Mouse (Mus musculus): ENCODE measurements around the gene Itgb3bp.

Gene Itgb3bp

GRCm38 (mm10) chr4:99931807-99932206 is 2.2 kb upstream of the Itgb3bp start:
- DNase-seq, result no peak

GRCm38 (mm10) chr4:99931240-99931580 is 1.6 kb upstream of the Itgb3bp start:
- DNase-seq, result no peak

GRCm38 (mm10) chr4:99930518-99931239 is 1.1 kb upstream of the Itgb3bp start:
- peak; percentile 18 for DNase-seq

GRCm38 (mm10) chr4:99929149-99929612 is 432 bp downstream of the Itgb3bp start, which contains the start of gene Pgm1:
TSS of gene Pgm1 (plus strand) at chr4:99929414.
- DNase-seq, result peak; percentile 84

- DNase-seq, result no peak
Observed at GRCm38 (mm10) chr4:99928521-99928920, 1.1 kb downstream of the Itgb3bp start.

GRCm38 (mm10) chr4:99926380-99926779 is 3.2 kb downstream of the Itgb3bp start:
- no peak for DNase-seq

GRCm38 (mm10) chr4:99913894-99914451 is 15.6 kb downstream of the Itgb3bp start:
- no peak for DNase-seq

- no peak for DNase-seq
Observed at GRCm38 (mm10) chr4:99882405-99882804, 47.2 kb downstream of the Itgb3bp start.

GRCm38 (mm10) chr4:99881882-99882281 is 47.7 kb downstream of the Itgb3bp start:
- peak; percentile 26 for DNase-seq

GRCm38 (mm10) chr4:99829094-99830073 is 100.2 kb downstream of the Itgb3bp start, which contains the start of gene Efcab7:
TSS of gene Efcab7 (plus strand) at chr4:99829198.
- DNase-seq, result peak; percentile 88

GRCm38 (mm10) chr4:99828739-99829093 is 100.9 kb downstream of the Itgb3bp start:
- DNase-seq, result no peak

GRCm38 (mm10) chr4:99828337-99828736 is 101.3 kb downstream of the Itgb3bp start:
- DNase-seq, result no peak

- no peak for DNase-seq
Observed at GRCm38 (mm10) chr4:99816697-99817460, 112.7 kb downstream of the Itgb3bp start.

GRCm38 (mm10) chr4:99792365-99792764 is 137.2 kb downstream of the Itgb3bp start:
- DNase-seq, result no peak

- DNase-seq, result no peak
Observed at GRCm38 (mm10) chr4:99773041-99773440, 156.6 kb downstream of the Itgb3bp start.

- no peak for DNase-seq
Observed at GRCm38 (mm10) chr4:99770555-99770954, 159.1 kb downstream of the Itgb3bp start.

- DNase-seq, result no peak
Observed at GRCm38 (mm10) chr4:99766753-99767152, 162.9 kb downstream of the Itgb3bp start.

- DNase-seq, result no peak
Observed at GRCm38 (mm10) chr4:99766303-99766702, 163.3 kb downstream of the Itgb3bp start.

- DNase-seq, result no peak
Observed at GRCm38 (mm10) chr4:99752426-99752825, 177.2 kb downstream of the Itgb3bp start.

- no peak for DNase-seq
Observed at GRCm38 (mm10) chr4:99739836-99740235, 189.8 kb downstream of the Itgb3bp start.

- no peak for DNase-seq
Observed at GRCm38 (mm10) chr4:99725914-99726451, 203.6 kb downstream of the Itgb3bp start.

- no peak for DNase-seq
Observed at GRCm38 (mm10) chr4:99724331-99724730, 205.3 kb downstream of the Itgb3bp start.
